In the genomic region with DNA sequence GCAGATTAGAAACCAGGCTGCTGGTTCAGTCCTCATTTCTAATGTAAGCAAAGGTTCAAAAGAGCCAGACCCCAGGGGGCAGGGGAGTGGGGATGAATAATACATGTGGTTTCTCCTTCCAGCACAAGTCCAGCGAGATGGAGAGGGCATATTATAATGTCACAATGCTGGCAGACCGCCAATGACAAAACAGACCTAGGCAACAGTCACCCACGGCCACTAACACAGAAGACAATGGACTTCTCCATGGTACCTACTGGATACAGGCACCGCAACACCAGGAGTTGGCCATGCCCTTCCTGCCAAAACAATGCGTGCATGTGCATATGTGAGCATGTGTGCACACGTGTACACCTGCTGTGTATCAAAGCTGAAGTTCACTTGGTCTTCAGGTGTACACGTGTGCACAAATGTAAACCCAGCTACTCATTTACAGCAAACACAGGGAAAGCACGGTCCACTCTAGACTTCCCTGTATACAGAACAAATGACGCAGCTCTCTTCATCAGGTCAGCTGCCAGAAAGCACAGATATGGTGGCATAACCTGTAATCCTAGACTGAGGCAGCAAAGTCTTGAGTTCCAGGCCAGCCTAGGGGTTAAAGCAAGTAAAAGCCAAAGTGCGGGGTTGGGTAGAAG, we compare ENCODE assay signal across 10 mouse cellular contexts. TPM values are rescaled to one million over a fixed set of nuclear protein-coding genes. Genes with fewer than 3 reads are reported as not detected.
DNase-seq lines count a peak whose midpoint lies in the region; ATAC-seq and TF ChIP-seq lines count a peak whose summit lies in the region.
"Had no signal": no experiment of that assay in that cellular context is flagged by ENCODE, and none has a peak within 500 bp of the region (broad histone marks: within the 10 kb centered on the region; RNA-seq: fewer than 3 reads in every experiment).

No protein-coding gene starts in this region.

- 58% methylated on average over 10 of the region's 10 CpGs for WGBS in forebrain, embryonic 12.5 days
- 66% methylated on average over 10 of the region's 10 CpGs for WGBS in kidney, postnatal 0 days
- WGBS in midbrain, embryonic 16.5 days, result 37% methylated on average over 10 of the region's 10 CpGs

- H3K9ac ChIP-seq in forebrain, embryonic 12.5 days, result no peak overlapping the region
- H3K9ac ChIP-seq in kidney, postnatal 0 days (ENCODE audit: low read depth, low read length), result no peak overlapping the region
- H3K9ac ChIP-seq in midbrain, embryonic 16.5 days (ENCODE audit: low read depth, low read length), result no peak overlapping the region

- peaks cover 22% of the 10 kb centered on the region for H3K4me1 ChIP-seq in forebrain, embryonic 12.5 days
- peaks cover 7% of the 10 kb centered on the region for H3K4me1 ChIP-seq in kidney, postnatal 0 days (replicated peaks; ENCODE audit: insufficient read depth, low read length)
- H3K4me1 ChIP-seq in midbrain, embryonic 16.5 days (ENCODE audit: control insufficient read depth, insufficient read depth, low read length), result peaks cover 11% of the 10 kb centered on the region

- H3K4me3 ChIP-seq in forebrain, embryonic 12.5 days (replicated peaks), result no peak overlapping the region
- no peak overlapping the region for H3K4me3 ChIP-seq in kidney, postnatal 0 days (replicated peaks; ENCODE audit: low read depth, low read length)
- no peak overlapping the region for H3K4me3 ChIP-seq in midbrain, embryonic 16.5 days (ENCODE audit: low read depth, low read length)

- no peak for TF ChIP-seq CTCF in kidney, postnatal 0 days (IDR thresholded peaks at IDR 0.05; ENCODE audit: low read depth)

- H3K9me3 ChIP-seq in forebrain, embryonic 12.5 days, result no peaks in the 10 kb centered on the region
- H3K9me3 ChIP-seq in kidney, postnatal 0 days (replicated peaks; ENCODE audit: low read length), result no peaks in the 10 kb centered on the region
- H3K9me3 ChIP-seq in midbrain, embryonic 16.5 days (replicated peaks; ENCODE audit: control insufficient read depth, low read length, poor library complexity, severe bottlenecking), result no peaks in the 10 kb centered on the region

- H3K4me2 ChIP-seq in forebrain, embryonic 12.5 days, result no peak overlapping the region
- H3K4me2 ChIP-seq in kidney, postnatal 0 days (ENCODE audit: low read length), result no peak overlapping the region
- H3K4me2 ChIP-seq in midbrain, embryonic 16.5 days (ENCODE audit: low read length), result no peak overlapping the region

- H3K36me3 ChIP-seq in forebrain, embryonic 12.5 days (replicated peaks), result peaks cover 3% of the 10 kb centered on the region; the same call in 1 of the 2 replicates
- H3K36me3 ChIP-seq in kidney, postnatal 0 days (ENCODE audit: insufficient read depth, low read length), result no peaks in the 10 kb centered on the region
- H3K36me3 ChIP-seq in midbrain, embryonic 16.5 days (ENCODE audit: control insufficient read depth, insufficient read depth, low read length), result no peaks in the 10 kb centered on the region

- ATAC-seq in forebrain, embryonic 12.5 days (ENCODE audit: low FRiP score), result peak; percentile 61
- peak; percentile 43; the same call in 1 of the 2 replicates for ATAC-seq in kidney, postnatal 0 days (replicated peaks; ENCODE audit: low FRiP score, low read depth)
- ATAC-seq in midbrain, embryonic 16.5 days, result peak; percentile 62; the same call in 1 of the 2 replicates
- no peak for ATAC-seq in activated CD4-positive, CD25-positive, alpha-beta regulatory T cell, adult 4 months

- H3K27me3 ChIP-seq in forebrain, embryonic 12.5 days, result peaks cover 11% of the 10 kb centered on the region; the same call in 1 of the 2 replicates
- H3K27me3 ChIP-seq in kidney, postnatal 0 days (ENCODE audit: insufficient read depth, low read length), result no peaks in the 10 kb centered on the region
- no peaks in the 10 kb centered on the region for H3K27me3 ChIP-seq in midbrain, embryonic 16.5 days (ENCODE audit: control insufficient read depth, insufficient read depth, low read depth, low read length)

- peak; percentile 49 to 77 for DNase-seq in adrenal gland, adult (ENCODE audit: inconsistent age in 2 of 2, low spot score in 1 of 2)
- no peak for DNase-seq in adrenal gland, postnatal 4 days (ENCODE audit: low spot score in 2 of 2)
- no peak for DNase-seq in kidney, postnatal 0 days (ENCODE audit: low spot score)
- no peak for DNase-seq in MN1 (ENCODE audit: low spot score)
- DNase-seq in frontal cortex, postnatal 10 days (ENCODE audit: low spot score in 2 of 2), result no peak
- DNase-seq: gastrocnemius, postnatal 36 days; thymus, postnatal 36 days had no signal

- H3K27ac ChIP-seq in forebrain, embryonic 12.5 days, result no peak overlapping the region
- H3K27ac ChIP-seq in kidney, postnatal 0 days, result peak overlapping the region; percentile 54; the same call in 1 of the 2 replicates
- no peak overlapping the region for H3K27ac ChIP-seq in midbrain, embryonic 16.5 days (ENCODE audit: low read length)

RNA-seq across cellular contexts. Expression of a gene that starts 21.4 kb away (rescaled TPM):
- total RNA-seq in adrenal gland, postnatal 4 days (2021), result 10 to 100 TPM; 67.4 to 86.4 TPM
- 12.3 and 14.6 TPM in 2 replicates for polyA plus RNA-seq in forebrain, embryonic 12.5 days (2016; fragmentation: Nextera tagmentation; extraction: Ambion mirVana)
- 8.3 and 10.2 TPM in 2 replicates for polyA plus RNA-seq in kidney, postnatal 0 days (2015; fragmentation: Nextera tagmentation; extraction: Ambion mirVana)
- 17.3 and 17.8 TPM in 2 replicates for polyA plus RNA-seq in midbrain, embryonic 16.5 days (2015; fragmentation: Nextera tagmentation; extraction: Ambion mirVana)
- polyA plus RNA-seq in activated CD4-positive, CD25-positive, alpha-beta regulatory T cell, adult 4 months (2017; shearing (Covaris generic)), result 1 to 10 TPM; 2.4 to 5.0 TPM

Comparison
In these comparisons a context has a peak if more than half of its experiments do, and no peak if none do; other contexts are left out.
1. DNase-seq: peak in adrenal gland, adult (2 of 2); none in adrenal gland, postnatal 4 days (0 of 2), kidney, postnatal 0 days (single experiment), MN1 (single experiment) and frontal cortex, postnatal 10 days (0 of 2).